Mouse (Mus musculus) T-helper 1 cell (primary cell): ENCODE results near the gene Gm266.

Experiments
- in situ Hi-C: fragments of 300-600 bp; cut with MboI, MseI; formaldehyde crosslinking; loops from one replicate; pipeline ENCODE4 v1.15.1; 2025; ENCODE audit warnings: high pct_unique_total_duplicates

Gene Gm266

DNA sequence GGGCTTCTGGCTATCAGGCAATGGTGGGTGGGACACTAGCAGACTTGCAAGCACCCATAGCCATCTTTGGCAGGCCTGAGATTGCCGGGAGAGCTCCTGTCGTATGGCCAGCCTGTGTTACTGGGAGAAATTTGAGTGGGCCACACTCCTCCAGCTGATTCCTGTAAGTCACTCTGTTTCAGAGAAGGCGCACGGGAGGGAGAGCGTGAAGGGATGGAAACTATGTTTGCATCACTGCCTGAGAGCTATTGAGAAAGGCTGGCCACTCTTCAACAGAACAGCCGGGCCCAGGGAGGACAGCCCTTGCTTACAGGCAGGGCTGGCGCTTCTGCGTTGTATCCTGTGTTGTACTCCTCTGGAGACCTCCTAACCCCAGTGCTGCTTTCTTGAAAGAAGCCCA lies 49.0 kb downstream of the Gm266 start:
- in situ Hi-C loops, result no loop called here

DNA sequence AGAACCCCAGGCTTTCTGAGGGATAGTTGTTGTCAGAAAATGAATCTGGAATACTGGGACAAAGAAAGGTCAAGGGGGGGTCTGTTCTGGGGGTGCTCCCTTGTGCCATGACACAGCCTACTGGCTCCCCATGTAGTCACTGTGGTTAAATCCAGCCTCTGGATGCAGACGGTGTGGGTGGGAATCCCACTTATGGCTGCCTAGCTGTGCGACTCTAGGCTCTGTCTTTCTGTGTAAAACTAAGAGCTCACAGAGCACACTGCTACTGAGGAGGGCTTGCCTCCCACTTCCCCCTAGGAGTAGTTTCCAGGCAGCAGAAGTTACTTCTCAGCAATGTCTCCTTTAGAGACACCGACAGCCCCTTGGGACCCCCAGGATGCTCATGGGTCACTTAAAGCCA lies 49.5 kb downstream of the Gm266 start:
- in situ Hi-C loops, result no loop called here

DNA sequence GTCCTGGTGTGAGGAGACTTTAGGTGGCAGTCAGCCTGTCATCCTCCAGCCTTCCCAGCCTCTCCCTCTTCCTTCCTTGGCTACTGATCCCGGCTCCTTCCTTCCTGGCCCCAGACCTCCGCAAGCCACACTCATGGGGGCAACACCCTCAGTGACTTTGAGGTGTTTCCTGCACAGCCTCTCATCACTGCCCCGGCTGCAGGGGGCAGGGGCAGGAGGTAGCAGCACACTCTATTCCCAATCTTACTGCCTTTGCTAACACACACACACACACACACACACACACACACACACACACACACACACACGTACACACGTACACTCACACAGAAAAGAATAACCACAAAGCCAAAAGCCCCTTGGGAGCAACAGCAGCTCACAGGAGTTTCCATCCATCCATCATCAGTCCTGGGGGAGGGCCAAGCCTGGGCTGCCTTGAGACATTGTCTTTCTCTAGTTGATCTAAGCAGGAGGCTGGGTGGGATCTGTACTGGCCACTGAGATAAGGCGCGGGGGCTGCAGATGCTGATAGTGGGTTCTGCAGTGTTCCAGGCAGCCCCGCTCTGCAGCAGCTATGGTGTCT lies 50.8 kb downstream of the Gm266 start:
- in situ Hi-C loops, result no loop called here
